Mouse (Mus musculus): Measurements from ENCODE around the gene Gfra1.

Gene Gfra1

GRCm38 (mm10) chr19:58441785-58442184 is 13.9 kb downstream of the Gfra1 start:
- DNase-seq (ENCODE audit: low read depth, low spot score): no peak

DNA sequence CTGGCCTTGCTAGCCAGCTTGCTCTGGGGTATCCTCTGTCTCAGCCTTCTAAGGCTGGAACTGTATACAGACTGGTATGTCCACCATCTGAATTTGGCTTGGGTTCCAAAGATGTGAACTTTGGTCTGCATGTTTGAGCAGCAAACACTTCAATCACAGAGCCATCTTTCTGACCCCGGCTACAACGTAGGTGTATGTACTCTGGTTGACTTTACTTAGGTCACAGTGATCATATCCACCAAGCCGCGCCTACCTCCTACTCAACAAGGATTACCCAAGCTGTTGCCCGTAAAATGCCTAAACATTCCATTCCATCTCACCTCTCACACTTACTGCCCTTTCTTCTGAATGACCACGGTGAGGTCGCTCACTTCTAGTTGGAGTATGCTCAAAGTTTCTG is 14.5 kb downstream of the Gfra1 start:
- DNase-seq (ENCODE audit: low read depth, low spot score): no peak

DNA sequence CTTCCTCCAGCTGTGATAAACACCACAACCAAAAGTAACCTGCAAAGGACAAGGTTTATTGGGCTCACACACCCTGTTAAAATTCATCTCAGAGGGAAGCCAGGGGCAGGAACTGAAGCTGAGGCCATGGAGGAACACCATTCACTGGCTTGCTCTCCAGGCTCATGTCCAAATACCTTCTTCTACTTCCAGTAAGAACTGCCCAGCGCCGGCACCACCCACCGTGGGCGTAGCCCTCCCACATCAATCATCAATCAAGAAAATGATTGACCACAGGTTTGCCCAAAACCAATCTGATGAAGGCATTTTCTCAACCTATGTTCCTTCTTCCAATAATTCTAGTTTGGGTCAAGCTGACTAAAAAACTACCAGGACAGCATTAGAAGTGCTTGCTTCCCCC is 16.9 kb downstream of the Gfra1 start:
- no peak for DNase-seq (ENCODE audit: low read depth, low spot score)

DNA sequence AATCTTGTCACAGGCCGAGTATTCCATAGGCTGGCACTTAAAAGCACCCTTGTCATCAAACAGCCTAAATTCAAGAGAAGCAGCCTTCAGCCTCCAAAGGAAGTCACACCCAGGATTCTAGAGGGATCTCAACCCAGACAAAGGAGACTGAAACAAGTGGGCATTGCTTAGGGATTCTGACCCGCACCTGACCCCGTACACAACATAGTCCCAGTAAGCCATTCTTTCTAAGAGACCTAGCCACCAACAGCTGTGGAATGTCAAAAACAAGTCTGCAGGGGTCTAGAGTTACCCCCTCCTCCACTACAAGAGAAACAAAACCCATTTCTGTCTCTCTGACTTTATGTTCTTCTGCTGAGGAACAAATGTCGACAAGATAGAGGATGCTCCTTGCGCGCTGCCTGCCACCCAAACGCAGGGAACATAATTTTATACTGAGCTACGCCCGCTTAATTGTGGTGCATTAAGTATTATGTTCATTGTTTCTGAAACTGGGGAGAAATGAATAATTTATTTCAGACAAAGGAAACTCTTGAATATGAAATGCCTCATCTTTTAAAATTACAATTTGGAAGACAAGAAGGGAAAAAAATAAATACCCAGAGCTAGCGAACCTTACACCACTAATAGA is 18.2 kb downstream of the Gfra1 start:
- DNase-seq (ENCODE audit: low read depth, low spot score): no peak

GRCm38 (mm10) chr19:58436874-58437273 is 18.8 kb downstream of the Gfra1 start:
- no peak for DNase-seq (ENCODE audit: low read depth, low spot score)

DNA sequence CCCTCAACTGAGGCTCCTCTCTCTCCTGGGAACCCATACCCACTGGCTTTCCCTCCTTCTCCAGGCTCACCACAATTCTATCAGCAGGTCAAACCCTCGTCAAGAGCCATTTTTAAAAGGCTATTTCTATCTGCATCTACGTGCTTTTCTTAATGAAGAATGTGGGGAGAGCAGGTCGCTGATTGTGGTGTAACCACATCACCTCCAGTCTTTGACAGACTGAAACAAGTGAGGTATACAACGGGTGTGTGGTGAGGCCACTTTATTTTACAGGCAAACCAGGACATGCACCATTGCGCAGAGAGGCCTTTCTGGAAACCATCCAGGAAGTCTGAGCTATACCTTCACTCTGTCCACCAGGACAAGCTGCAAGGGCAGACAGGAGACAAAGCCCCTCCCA is 19.8 kb downstream of the Gfra1 start:
- DNase-seq (ENCODE audit: low read depth, low spot score): no peak

- no peak for DNase-seq (ENCODE audit: low read depth, low spot score)
These were observed 22.9 kb downstream of the Gfra1 start for GRCm38 (mm10) chr19:58432840-58433239.

DNA sequence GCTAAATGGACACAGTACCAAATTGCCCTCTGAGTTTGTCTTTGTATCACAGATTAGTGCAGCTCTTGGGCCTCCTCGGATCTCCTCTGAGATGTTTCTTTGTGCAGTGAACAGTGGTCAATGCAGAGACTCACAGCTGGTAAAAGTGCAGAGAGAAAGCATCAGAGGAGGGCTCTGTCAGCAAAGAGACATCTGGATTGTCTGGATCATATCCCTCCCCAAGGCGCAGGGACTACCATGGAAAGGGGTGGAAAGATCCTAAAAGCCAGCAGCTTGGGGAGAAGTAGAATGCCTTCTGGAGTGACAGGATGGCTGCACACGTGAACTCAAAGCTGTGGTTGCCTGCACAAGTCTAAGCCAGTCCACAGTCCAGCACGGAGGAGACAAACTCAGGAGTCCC is 27.2 kb downstream of the Gfra1 start:
- DNase-seq (ENCODE audit: low read depth, low spot score): no peak

DNA sequence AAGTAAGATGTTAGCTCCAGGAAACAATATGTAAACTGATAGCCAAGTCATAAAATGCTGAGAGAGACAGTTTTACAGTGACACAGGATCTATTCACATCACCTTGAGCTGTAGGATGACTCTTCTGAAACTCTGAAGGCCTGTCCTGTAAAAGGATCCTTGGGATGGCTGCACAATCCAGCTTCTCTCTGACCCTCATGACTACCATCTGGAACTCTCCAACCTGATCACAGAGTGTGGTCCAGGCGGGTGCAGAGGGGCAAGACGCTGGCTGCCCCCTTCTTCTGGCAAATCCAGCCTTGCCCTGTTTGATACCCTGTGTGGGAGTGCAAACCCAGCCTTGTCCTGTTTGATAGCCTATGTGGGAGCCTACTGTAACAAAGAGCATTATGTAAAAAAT is 28.4 kb downstream of the Gfra1 start:
- DNase-seq (ENCODE audit: low read depth, low spot score): no peak

GRCm38 (mm10) chr19:58424928-58425327 is 30.8 kb downstream of the Gfra1 start:
- no peak for DNase-seq (ENCODE audit: low read depth, low spot score)

GRCm38 (mm10) chr19:58424179-58424578 is 31.5 kb downstream of the Gfra1 start:
- no peak for DNase-seq (ENCODE audit: low read depth, low spot score)

GRCm38 (mm10) chr19:58422916-58423493 is 32.7 kb downstream of the Gfra1 start:
- DNase-seq (ENCODE audit: low read depth, low spot score): no peak

GRCm38 (mm10) chr19:58419685-58420084 is 36.0 kb downstream of the Gfra1 start:
- no peak for DNase-seq (ENCODE audit: low read depth, low spot score)

DNA sequence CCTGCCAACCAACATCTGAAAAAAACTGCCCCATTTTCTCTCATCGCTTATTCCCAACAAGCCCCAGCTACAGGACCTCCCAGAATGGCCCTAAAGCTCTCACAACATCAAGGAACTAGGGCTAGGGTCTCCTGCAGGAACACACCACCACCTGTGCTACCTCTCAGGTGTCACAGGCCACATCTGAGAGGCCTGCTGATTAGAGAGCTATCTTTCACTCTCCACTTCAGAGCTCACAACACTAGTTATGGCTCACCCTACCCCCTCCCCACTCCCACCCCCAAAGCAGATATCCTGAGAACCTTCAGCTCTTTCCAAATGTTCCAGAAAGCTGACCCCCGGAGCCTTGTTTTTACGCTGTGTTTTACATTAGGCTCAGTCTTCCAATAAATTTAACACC is 36.4 kb downstream of the Gfra1 start:
- DNase-seq (ENCODE audit: low read depth, low spot score): no peak

DNA sequence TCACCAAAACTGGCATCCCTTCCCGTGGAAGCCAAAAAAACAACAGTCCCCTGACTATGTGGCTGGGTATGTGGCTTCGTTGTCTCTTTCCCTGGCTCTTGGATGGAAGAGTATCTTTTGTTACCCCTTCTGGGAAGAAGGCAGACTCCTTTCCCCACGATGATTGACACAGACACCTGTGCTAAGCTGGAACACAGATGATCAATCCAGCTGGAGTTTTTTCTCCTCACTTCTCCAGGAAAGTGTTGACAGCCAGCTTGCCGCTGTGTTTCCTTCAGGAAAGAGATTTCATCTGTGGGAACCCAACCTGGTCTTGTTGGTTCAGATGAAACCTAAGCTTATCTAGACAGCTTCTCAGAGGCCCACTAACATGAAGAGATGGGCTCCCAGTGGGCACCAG is 40.5 kb downstream of the Gfra1 start:
- DNase-seq (ENCODE audit: low read depth, low spot score): no peak

DNA sequence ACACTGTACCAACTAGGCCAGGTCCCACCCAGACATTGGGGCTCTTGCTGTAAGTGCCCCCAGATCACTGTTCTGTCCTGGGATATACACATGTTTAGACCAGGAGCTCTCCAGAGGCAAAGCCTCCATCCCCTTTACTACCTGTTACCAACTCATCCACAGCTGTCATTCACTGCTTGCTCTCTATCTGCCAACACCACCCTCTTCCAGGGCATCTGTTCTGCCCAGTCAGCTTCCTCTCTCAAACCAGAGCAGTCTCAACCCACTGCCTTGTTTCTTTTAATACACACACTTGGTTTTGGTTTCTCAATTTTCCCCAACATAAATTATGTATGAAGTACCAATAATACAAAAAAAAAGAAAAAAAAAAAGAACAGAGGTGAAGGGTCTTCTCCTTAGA is 41.0 kb downstream of the Gfra1 start:
- DNase-seq (ENCODE audit: low read depth, low spot score): no peak

- no peak for DNase-seq (ENCODE audit: low read depth, low spot score)
These were observed 42.4 kb downstream of the Gfra1 start for GRCm38 (mm10) chr19:58413290-58413689.

GRCm38 (mm10) chr19:58412811-58413210 is 42.9 kb downstream of the Gfra1 start:
- no peak for DNase-seq (ENCODE audit: low read depth, low spot score)

DNA sequence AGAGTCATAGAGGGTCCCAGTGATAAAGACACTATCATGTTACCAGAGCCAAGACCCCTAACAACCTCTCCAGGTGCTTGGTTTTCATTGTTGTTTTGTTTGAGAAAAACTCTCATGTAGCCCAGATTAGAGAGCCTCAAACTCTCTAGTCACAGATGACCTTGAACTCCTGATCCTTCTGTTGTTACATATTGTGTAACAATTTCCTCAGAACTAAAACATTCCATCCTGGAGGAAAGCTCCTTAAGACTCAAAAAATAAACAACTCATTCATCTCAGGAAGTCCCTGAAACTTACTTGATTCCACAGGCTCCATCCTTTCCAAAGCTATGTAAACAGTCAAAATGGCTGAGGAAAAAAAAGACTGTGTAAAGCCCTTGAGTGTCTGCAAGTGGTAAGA is 49.0 kb downstream of the Gfra1 start:
- DNase-seq (ENCODE audit: low read depth, low spot score): no peak

DNA sequence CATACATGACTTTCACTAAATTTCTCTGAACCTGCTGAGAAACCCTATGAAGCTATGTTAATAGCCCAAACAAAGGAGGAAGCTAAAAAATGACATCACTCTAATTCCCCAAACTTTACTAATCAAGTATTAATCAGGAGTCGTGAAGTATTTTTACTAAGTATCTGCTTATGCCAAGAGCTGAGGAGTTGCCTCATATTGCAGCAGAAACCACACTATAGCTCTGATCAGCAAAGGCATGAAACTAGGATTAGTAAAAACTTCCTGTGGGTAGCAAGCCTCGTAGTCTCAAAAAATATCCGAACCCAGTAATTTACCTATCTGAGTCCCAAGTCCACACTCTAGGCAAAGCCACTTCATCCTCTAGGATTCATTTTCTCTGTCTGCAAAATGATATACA is 55.5 kb downstream of the Gfra1 start:
- DNase-seq (ENCODE audit: low read depth, low spot score): no peak

GRCm38 (mm10) chr19:58399166-58399565 is 56.5 kb downstream of the Gfra1 start:
- DNase-seq (ENCODE audit: low read depth, low spot score): no peak

DNA sequence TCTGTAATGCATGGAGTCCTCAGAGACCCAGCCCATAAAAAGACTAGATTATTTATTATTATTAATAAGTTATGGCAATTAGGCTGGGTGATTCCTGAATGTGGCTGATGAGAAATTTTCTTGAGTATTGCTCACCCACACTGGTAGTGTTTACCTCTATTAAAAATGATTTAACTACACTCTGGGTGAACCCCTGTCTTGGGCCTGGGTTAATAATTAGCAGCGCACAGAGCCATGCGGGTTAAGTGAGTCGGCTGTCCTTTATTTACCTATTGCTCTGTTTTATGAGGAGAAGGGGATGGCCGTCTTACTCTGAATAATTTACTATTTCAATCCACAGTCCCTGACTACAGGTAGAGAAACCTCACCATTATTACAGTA is 59.1 kb downstream of the Gfra1 start:
- DNase-seq (ENCODE audit: low read depth, low spot score): no peak

GRCm38 (mm10) chr19:58395785-58396603 is 59.7 kb downstream of the Gfra1 start:
- no peak for DNase-seq (ENCODE audit: low read depth, low spot score)
